8 mouse cellular contexts compared by ENCODE assay signal in genomic region chr17:84626857-84627305, GRCm38 (mm10). TPM values are rescaled to one million over a fixed set of nuclear protein-coding genes. Genes with fewer than 3 reads are reported as not detected.
DNase-seq lines count a peak whose midpoint lies in the region; ATAC-seq and TF ChIP-seq lines count a peak whose summit lies in the region.

No protein-coding gene starts in this region.

- intact Hi-C loops in left cerebral cortex, postnatal 14 days (cut with DNase I), result no loop called here

- 28% methylated on average over 9 of the region's 9 CpGs for WGBS in heart, embryonic 10.5 days
- 32% methylated on average over 9 of the region's 9 CpGs for WGBS in midbrain, embryonic 14.5 days

- H3K4me3 ChIP-seq in heart, embryonic 10.5 days, result peak overlapping the region; percentile 72
- H3K4me3 ChIP-seq in E14TG2a.4 (replicated peaks; ENCODE audit: low read length), result peak overlapping the region; percentile 84
- peak overlapping the region; percentile 60 for H3K4me3 ChIP-seq in midbrain, embryonic 14.5 days (replicated peaks; ENCODE audit: low read depth, low read length)

- H3K36me3 ChIP-seq in heart, embryonic 10.5 days, result no peaks in the 10 kb centered on the region
- no peaks in the 10 kb centered on the region for H3K36me3 ChIP-seq in E14TG2a.4 (ENCODE audit: insufficient read depth, low read length)
- no peaks in the 10 kb centered on the region for H3K36me3 ChIP-seq in midbrain, embryonic 14.5 days (ENCODE audit: control insufficient read depth, insufficient read depth, low read length)

- H3K4me1 ChIP-seq in heart, embryonic 10.5 days, result peaks cover 6% of the 10 kb centered on the region
- peaks cover 12% of the 10 kb centered on the region for H3K4me1 ChIP-seq in E14TG2a.4 (replicated peaks; ENCODE audit: low read depth, low read length)
- H3K4me1 ChIP-seq in midbrain, embryonic 14.5 days (ENCODE audit: control insufficient read depth, insufficient read depth, low read length), result peaks cover 7% of the 10 kb centered on the region; the same call in 1 of the 2 replicates

- H3K9ac ChIP-seq in midbrain, embryonic 14.5 days (replicated peaks; ENCODE audit: low read length), result peak overlapping the region; percentile 61; the same call in 1 of the 2 replicates

- DNase-seq in heart, embryonic 10.5 days (ENCODE audit: low spot score), result peak; percentile 74
- no peak for DNase-seq in heart, adult 9 months (ENCODE audit: low spot score in 2 of 2)
- DNase-seq in embryo, embryonic 10 days (ENCODE audit: low spot score), result peak; percentile 43
- peak; percentile 20 for DNase-seq in induced T-regulatory cell, adult 2 months (ENCODE audit: low read depth)
- peak; percentile 61 for DNase-seq in midbrain, embryonic 14.5 days
- DNase-seq in left cerebral cortex, postnatal 14 days (ENCODE audit: low spot score in 2 of 2), result no peak
- DNase-seq in thymus, postnatal 14 days, result no peak

- no peaks in the 10 kb centered on the region for H3K9me3 ChIP-seq in heart, embryonic 10.5 days
- H3K9me3 ChIP-seq in E14TG2a.4 (ENCODE audit: low read length), result no peaks in the 10 kb centered on the region
- H3K9me3 ChIP-seq in midbrain, embryonic 14.5 days (ENCODE audit: control insufficient read depth, low read length), result no peaks in the 10 kb centered on the region

- no peak for TF ChIP-seq CTCF in E14TG2a.4 (conservative IDR thresholded peaks at IDR 0.05; ENCODE audit: low read length)

- peak overlapping the region; percentile 83 for H3K27ac ChIP-seq in heart, embryonic 10.5 days
- H3K27ac ChIP-seq in midbrain, embryonic 14.5 days (replicated peaks; ENCODE audit: low read depth, low read length), result peak overlapping the region; percentile 79; the same call in 1 of the 2 replicates

- peak overlapping the region; percentile 69 for H3K4me2 ChIP-seq in midbrain, embryonic 14.5 days (ENCODE audit: low read length)

- ATAC-seq in midbrain, embryonic 14.5 days (ENCODE audit: low FRiP score, low TSS enrichment), result peak; percentile 75

- H3K27me3 ChIP-seq in heart, embryonic 10.5 days (ENCODE audit: insufficient read depth, poor library complexity, severe bottlenecking), result no peaks in the 10 kb centered on the region
- H3K27me3 ChIP-seq in E14TG2a.4 (ENCODE audit: insufficient read depth, low read length), result no peaks in the 10 kb centered on the region
- no peaks in the 10 kb centered on the region for H3K27me3 ChIP-seq in midbrain, embryonic 14.5 days (ENCODE audit: control insufficient read depth, insufficient read depth, low read length)

RNA-seq across cellular contexts. Expression of gene Dync2li1, which starts 0.6 kb away (rescaled TPM):
- polyA plus RNA-seq in heart, embryonic 10.5 days (2016; fragmentation: Nextera tagmentation; extraction: Ambion mirVana), result 9.9 and 17.2 TPM in 2 replicates
- 31.9 and 36.2 TPM in 2 replicates for polyA plus RNA-seq in midbrain, embryonic 14.5 days (2014; fragmentation: Nextera tagmentation; extraction: Ambion mirVana)
- 10 to 100 TPM; 22.1 to 24.3 TPM for total RNA-seq in left cerebral cortex, postnatal 14 days (2021)

RNA-seq across cellular contexts. Expression of gene Abcg8, which starts 49.2 kb away (rescaled TPM):
- polyA plus RNA-seq in heart, embryonic 10.5 days (2016; fragmentation: Nextera tagmentation; extraction: Ambion mirVana), result 0.09 TPM in 1 of 2 replicates, not detected in the other
- 0.09 TPM in 2 replicates for polyA plus RNA-seq in midbrain, embryonic 14.5 days (2014; fragmentation: Nextera tagmentation; extraction: Ambion mirVana)
- total RNA-seq in left cerebral cortex, postnatal 14 days (2021), result under 1 TPM in 1 of 2 experiments, not detected in 1; 0.15 TPM

RNA-seq across cellular contexts. Expression of gene Abcg5, which starts 55.9 kb away (rescaled TPM):
- 0.65 TPM in 2 replicates for polyA plus RNA-seq in heart, embryonic 10.5 days (2016; fragmentation: Nextera tagmentation; extraction: Ambion mirVana)
- 0.28 and 1.2 TPM in 2 replicates for polyA plus RNA-seq in midbrain, embryonic 14.5 days (2014; fragmentation: Nextera tagmentation; extraction: Ambion mirVana)
- not detected for total RNA-seq in left cerebral cortex, postnatal 14 days (2021)

Comparison
In these comparisons a context has a peak if more than half of its experiments do, and no peak if none do; other contexts are left out.
1. DNase-seq: peak in heart, embryonic 10.5 days (single experiment), embryo, embryonic 10 days (single experiment), induced T-regulatory cell, adult 2 months (single experiment) and midbrain, embryonic 14.5 days (single experiment); none in heart, adult 9 months (0 of 2), left cerebral cortex, postnatal 14 days (0 of 2) and thymus, postnatal 14 days (single experiment).
2. Peak in every context shown above with its lines, with median percentiles within 50 percentile points of each other: H3K4me3 ChIP-seq.